Mouse (Mus musculus) pancreas, adult 10 weeks (tissue): ENCODE results near the gene Fxyd3. TPM values are rescaled to one million over a fixed set of nuclear protein-coding genes. Genes with fewer than 3 reads are reported as not detected.

ENCODE experiments used
- polyA plus RNA-seq: library from polyadenylated mRNA; stranded (reverse); fragments of 350-450 nt; fragmentation: Illumina TruSeq; extraction: RNeasy Lipid Tissue Mini Kit (QIAGEN cat#74804); gene quantifications from one replicate; pipeline ENCODE4 v1.2.3, GENCODE M21; 2015; ENCODE audit warnings: low read depth, low replicate concordance; ENCODE audit not compliant: insufficient read depth

Gene Fxyd3
- 60.2 TPM for polyA plus RNA-seq

GRCm38 (mm10) chr7:31076492-31076891 lies at the start of gene Fxyd3:
TSS of gene Fxyd3 (minus strand) at chr7:31076704.

DNA sequence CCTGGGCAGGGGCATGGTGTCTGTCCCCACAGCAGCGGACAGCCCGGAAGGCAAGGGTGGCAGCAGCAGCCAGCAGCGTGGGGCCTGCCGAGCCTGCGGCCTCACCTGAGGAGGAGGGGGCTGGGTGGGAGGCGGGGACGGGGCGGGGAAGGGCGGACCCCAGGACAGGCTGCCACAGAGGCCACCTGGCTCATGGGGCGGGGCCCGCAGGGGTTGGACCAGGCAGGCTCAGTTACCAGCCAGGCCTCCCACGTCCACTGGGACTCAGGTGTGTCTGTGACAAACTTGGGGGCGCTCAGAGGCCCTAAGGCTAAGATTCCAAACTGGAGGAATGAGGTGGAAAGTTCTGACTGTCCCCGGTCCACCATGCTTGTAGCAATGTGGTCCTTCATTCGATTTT lies 38.7 kb upstream of the Fxyd3 start, which contains the start of gene Hpn:
Gene Hpn (minus strand): TSS at position 109 of the 400 bp plus-strand sequence.

GRCm38 (mm10) chr7:31059108-31059507 lies 17.4 kb downstream of the Fxyd3 start, which contains the start of gene Lgi4:
TSS of gene Lgi4 (plus strand) at chr7:31059342.

GRCm38 (mm10) chr7:31057071-31057470 lies 19.4 kb downstream of the Fxyd3 start, which contains the start of gene Fxyd1:
TSS of gene Fxyd1 (minus strand) at chr7:31057199.

DNA sequence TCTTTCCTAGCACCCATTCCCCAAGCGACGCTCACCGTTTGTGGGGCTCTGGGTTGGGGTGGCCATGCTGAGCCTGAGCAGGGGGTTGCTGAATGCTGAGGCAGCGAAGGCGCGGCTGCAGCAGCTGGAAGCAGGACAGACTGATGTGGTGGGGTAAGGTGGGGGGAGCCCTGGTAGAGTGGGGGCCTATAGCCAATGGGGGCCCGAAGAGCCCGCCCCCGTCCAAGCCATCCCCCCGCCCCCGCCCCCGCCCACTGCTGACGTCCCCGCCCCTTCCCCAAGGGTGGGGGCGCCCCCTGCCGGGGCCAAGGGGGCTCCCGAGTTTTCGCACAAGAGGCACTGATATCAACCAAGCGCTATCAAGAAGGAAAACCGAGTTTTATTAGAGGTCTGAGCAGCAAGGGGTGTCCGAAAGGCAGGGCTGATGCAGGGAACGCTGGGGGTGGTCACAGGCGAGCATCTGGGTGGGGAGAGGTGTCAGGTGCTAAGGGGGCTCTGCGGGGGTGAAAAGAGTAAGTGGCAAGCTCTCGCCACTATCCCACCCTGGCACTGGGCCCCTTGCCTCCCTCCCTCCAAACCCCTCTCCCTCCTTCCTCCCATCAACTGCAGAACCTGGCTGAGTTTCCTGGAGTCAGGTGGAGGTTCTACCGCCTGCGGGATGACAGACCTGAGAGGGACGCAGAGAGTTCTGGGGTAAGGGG lies 25.0 kb downstream of the Fxyd3 start, which contains the start of gene Fxyd7:
Gene Fxyd7 (minus strand): TSS at position 147 of the 701 bp plus-strand sequence.

GRCm38 (mm10) chr7:31042431-31042910 lies 34.0 kb downstream of the Fxyd3 start, which contains the start of gene Fxyd5:
TSS of gene Fxyd5 (minus strand) at chr7:31042481.

Other genes starting within 250 kb of the Fxyd3 start
- gene Ffar3, start 220.5 kb downstream of the Fxyd3 start, polyA plus RNA-seq = 1.0 TPM
- gene Ffar1, start 215.1 kb downstream of the Fxyd3 start, polyA plus RNA-seq = 2.4 TPM
- 0.94 TPM for gene Cd22, start 196.4 kb downstream of the Fxyd3 start, polyA plus RNA-seq
- gene Mag, start 161.8 kb downstream of the Fxyd3 start, polyA plus RNA-seq = not detected
- gene Hamp2, start 152.0 kb downstream of the Fxyd3 start, polyA plus RNA-seq = 330 TPM
- gene Hamp, start 132.7 kb downstream of the Fxyd3 start, polyA plus RNA-seq = not detected
- 32.1 TPM for gene Usf2, start 119.9 kb downstream of the Fxyd3 start, polyA plus RNA-seq
- gene Lsr, start 103.2 kb downstream of the Fxyd3 start, polyA plus RNA-seq = 15.2 TPM
- gene Fam187b, start 102.9 kb downstream of the Fxyd3 start, polyA plus RNA-seq = 3.6 TPM
- 33.2 TPM for gene Fxyd5, start 34.2 kb downstream of the Fxyd3 start, polyA plus RNA-seq
- gene Fxyd7, start 25.2 kb downstream of the Fxyd3 start, polyA plus RNA-seq = 1.9 TPM
- 128 TPM for gene Fxyd1, start 19.5 kb downstream of the Fxyd3 start, polyA plus RNA-seq
- 2.7 TPM for gene Lgi4, start 17.4 kb downstream of the Fxyd3 start, polyA plus RNA-seq
- 44.6 TPM for gene Hpn, start 38.6 kb upstream of the Fxyd3 start, polyA plus RNA-seq
- gene Scn1b, start 50.3 kb upstream of the Fxyd3 start, polyA plus RNA-seq = 5.7 TPM
- gene Gramd1a, start 79.2 kb upstream of the Fxyd3 start, polyA plus RNA-seq = 85.3 TPM
- not detected for gene Scgb2b2, start 213.8 kb upstream of the Fxyd3 start, polyA plus RNA-seq
- gene Scgb1b2, start 215.1 kb upstream of the Fxyd3 start, polyA plus RNA-seq = not detected